Mouse (Mus musculus) layer of hippocampus, postnatal 25 days (tissue): Measurements from ENCODE around the gene Cux2. TPM values are rescaled to one million over a fixed set of nuclear protein-coding genes. Genes with fewer than 3 reads are reported as not detected.

Source experiments
- DNase-seq, 2 experiments: peaks; one replicate each; pipeline ENCODE4 v3.0.0; 2022; ENCODE audit warnings: mixed read lengths in 2 of 2, low spot score in 1 of 2; ENCODE audit errors: extremely low spot score in 1 of 2
- total RNA-seq, 2 experiments: library from RNA; stranded (reverse); gene quantifications; 2 replicates each; pipeline ENCODE4 v1.2.3; 2021

Gene Cux2
- total RNA-seq, 2 experiments from 2014 or later = 32.9 to 36.7 TPM

GRCm38 (mm10) chr5:121843138-121843905 is 206.6 kb downstream of the Cux2 start:
- no peak for DNase-seq

DNA sequence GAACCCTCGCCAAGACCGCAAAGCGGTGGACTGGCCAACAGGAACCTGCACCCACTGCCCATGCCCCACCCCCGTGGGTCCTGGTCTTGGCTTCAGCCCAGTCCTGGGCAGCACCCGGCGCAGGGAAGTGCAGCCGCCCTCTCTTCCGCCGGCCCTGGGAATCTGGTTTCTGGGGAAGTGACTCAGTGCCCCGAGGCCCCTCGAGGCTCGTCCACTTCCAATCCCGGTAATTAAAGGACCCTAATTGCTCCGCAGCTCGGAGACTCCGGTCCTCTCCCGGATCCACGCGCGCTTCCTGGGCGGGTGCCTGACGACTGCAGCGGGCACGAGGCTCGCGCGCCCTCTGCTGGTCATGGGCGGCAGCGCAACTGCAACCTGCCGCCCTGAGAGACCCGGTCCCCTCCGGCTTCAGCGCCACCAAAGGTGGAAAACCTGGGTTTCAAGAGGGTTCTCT is 207.2 kb downstream of the Cux2 start:
- DNase-seq = peak; percentile 91 to 92

- no peak for DNase-seq
Observed at GRCm38 (mm10) chr5:121841973-121842372, 207.9 kb downstream of the Cux2 start.

DNA sequence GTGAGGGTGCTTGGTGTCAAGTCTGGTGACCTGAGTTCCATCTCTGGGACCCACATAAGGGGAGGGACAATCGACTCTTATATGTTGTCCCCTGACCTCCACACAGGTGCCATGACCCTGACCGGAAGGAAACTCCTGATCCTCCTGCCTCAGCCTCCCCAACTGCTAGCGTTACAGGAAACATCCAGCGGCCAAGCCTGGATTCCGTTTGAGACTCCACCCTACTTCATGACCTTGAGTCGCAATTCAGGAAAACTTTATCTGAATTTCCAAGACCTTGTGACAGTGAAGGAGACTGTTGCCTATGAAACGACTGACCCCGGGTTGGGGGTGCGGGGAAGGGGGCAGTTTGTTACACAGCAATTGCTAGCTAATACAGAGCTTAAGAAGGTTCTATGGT is 208.4 kb downstream of the Cux2 start:
- DNase-seq = no peak

DNA sequence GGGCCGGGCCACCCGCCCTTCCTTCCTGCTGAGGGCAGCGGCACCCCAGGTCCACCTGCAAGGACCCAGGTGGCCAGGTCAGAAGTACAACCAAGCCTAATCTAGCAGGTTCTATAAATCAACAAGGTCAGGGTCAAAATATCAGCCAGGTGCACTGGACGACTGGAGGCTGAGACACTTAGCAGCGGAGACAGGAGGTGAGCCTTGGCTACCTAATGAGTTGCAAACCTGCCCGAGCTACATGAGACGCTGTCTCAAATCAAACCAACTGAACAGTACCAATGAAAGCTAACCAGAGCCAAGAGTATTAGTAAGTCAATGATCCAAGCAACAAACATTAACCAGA is 210.8 kb downstream of the Cux2 start:
- no peak for DNase-seq

GRCm38 (mm10) chr5:121838341-121839127 is 211.4 kb downstream of the Cux2 start:
- DNase-seq = no peak

DNA sequence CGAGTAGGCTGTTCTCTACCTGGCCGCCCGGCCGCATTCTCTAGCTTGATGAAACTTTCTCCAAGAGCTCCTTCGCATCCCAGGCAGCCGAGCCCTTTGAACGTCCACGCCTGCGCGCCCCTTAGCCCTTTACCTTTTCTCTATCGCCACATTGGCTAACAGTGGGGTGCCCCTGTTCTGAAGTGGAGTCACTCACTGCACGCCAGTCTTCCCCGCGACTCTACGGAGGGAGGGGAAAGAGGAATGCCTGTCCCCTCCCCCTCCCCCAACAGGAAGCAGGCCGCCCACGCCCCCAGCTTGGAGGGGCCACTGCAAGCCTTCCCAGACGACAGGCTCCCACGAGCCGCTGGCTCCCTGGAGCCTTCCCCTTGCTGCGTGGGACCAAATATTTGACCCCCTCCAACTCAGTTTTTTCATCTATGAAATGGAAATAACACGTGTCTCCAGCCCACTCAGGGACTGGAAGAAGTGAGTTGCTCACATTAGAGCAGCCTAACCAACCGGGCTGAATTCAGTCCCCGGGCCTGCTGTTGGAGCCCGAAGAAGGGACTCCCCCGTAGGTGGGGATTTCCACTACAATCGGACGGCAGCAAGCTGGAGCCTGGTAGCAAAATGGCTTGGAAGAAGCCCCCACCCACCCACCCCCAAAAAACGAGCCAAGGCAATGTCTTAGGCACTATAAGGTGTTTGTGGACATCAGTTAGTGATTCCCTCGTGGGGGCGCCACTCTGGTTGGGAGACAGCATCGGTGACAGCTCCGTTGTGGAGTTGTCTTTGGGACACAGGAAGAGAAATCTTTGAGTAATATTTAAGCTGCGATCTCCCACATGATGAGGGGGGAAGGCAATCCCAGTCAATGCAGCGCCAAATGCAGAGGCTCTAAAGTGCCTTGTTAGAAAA is 212.2 kb downstream of the Cux2 start, which contains the start of gene Sh2b3:
Gene Sh2b3, minus strand, starts transcription at position 206 of the 900 bp plus-strand sequence.
- no peak for DNase-seq

DNA sequence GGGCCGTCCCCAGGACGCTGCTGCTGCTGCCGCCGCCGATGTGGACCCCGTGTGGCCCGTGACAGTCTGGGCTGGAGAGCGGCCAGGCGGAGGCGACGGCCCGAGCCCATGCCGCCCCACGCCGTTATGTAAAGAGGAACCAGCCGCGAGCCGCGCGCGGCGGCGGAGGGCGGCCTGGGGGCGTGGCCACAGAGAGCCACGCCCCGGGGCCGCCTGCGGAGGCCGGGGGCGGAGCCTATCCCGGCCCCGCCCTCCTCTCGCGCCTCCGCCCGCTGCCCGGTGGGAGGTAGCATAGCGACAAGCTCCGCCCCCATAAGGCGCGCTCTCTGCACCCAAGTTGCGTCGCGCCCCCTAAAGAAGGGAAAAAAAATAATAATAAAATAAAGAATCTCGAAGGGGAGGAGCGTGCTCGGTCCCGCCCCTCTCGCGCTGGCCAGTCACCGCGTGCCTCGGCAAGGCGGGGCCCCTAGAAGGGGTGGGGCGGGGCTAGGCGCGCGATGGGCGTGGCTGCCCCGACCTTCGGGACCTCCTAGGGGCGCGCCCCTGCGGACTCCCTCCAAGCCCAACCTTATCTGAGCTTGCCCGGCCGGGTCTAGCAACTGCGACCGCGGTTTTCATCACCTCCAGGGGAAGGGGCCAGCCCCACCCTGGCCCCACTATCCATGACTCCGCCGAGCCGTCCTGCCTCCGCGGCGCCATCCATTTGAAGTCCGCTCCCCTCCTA is 213.0 kb downstream of the Cux2 start:
- peak; percentile 71 to 74 for DNase-seq

- DNase-seq = peak in 1 of 2 experiments; percentile 41
Observed at GRCm38 (mm10) chr5:121835949-121836691, 213.8 kb downstream of the Cux2 start.

GRCm38 (mm10) chr5:121834991-121835747 is 214.7 kb downstream of the Cux2 start:
- DNase-seq = no peak

DNA sequence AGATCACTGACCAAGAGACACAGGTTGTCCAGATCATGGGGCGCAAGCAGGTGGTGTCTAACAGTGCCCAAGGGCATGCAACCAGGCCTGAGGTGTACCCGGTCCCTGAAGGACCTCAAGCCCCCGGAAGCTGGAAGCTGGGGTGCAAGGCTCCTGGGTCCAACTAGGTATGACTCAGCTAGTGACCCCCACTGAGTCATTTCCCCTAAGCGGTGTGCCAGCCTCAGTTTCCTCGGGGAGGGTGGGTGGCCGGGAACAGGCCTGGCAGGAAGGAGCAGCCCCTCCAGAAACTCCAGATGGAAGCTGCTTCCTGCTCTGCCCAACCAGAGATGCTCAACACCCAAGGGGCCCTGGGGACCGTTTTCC is 215.7 kb downstream of the Cux2 start:
- no peak for DNase-seq

DNA sequence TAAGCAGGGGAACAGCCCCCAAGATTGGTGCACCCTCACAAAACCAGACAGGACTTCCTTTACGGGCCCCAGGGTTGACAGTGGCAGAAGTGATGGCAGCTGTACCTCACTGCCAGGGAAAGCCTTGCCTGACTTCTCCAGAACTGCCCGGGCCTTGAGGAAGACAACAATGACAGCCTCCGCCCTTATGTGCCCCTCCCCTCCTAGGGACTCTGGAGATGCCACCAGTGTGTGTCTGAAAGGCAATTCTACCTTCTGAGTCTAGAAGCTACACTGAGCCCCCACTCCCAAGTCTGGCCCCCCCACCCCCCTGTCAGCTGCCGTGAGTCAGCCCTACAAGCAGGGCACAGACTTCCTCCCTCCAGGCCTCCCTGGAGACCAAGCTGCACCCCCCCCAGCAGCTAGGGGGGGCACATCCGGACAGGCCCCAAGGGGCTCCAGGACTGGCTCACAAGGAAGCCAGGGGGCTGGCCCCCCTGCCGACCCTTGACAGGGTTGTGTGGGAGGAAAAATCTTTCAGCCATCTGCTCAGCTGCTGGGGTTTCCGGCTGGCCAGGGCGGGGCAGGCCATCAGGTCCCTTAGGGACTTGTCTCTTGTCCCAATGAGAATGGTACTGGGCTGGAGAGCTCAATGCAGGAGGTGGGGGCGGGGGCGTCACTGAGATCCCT is 216.2 kb downstream of the Cux2 start:
- no peak for DNase-seq

DNA sequence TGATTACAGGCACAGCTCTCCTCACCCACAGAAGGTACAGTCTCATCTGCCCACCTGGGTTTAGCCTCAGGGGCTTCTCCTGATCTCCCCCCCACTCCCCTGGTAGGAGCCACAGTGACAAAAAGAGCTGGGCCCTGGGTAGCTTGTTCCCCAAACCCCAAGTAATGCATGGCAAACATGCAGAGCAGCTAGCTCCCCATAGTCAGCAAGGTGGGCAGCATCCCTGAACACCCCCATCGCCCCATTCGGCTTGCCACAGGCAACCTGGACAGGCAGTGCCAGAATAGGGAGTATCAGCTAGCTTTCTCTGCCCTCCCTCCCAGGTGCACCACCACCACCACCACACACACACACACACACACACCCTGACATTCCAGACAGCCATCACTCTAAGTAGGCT is 216.7 kb downstream of the Cux2 start:
- no peak for DNase-seq

GRCm38 (mm10) chr5:121832376-121833155 is 217.3 kb downstream of the Cux2 start:
- no peak for DNase-seq

- no peak for DNase-seq
Observed at GRCm38 (mm10) chr5:121831002-121831601, 218.8 kb downstream of the Cux2 start.

DNA sequence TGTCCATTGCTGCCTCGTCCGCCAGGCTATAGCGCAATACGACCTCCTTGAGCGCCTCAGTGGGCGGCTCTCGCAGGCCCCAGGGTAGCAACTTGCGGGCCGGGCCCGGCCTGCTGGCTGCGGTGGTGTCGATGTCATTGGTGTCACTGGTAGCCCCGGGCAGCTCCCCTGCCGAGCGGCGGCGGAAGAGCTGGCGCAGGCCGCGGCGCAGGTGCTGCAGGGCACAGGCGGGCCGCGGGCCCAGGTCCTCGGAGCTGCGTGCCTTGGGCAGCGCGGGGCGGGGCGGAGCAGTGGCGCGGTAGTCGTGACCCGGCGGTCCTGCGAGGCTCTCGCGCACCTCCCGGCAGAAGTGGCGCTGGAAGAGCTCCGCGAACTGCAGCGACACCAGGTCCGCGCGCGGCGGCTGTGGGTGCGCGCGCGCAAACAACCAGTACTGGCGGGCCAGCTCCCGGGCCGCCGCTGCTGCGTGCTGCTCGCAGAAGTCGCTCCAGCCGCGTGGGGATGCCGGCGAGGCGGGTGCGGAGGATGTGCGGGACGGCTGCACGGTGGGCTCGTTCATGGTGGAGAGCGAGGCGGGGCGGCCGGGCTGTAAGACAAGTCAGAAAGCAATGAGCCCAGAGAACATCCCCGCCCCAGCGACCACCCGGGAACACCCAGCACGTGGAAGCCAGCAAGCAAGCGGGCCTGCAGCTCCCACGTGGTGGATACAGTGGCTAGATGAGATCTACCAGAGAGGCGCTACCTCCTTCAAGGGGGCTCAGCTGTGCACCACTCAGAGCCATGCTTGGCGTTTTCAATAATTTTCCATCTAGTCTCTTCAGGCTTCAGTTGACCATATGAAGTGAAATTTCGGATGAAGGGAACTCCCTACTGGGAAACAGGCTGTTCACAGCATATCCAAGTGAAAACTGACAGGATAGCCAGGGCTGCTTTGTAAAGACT is 221.1 kb downstream of the Cux2 start:
- DNase-seq = no peak
